In genomic region chr1:35213875-35214274, GRCm38 (mm10) we compare ENCODE assay signal across 29 mouse cellular contexts.
DNase-seq lines count a peak whose midpoint lies in the region; ATAC-seq and TF ChIP-seq lines count a peak whose summit lies in the region.
"Had no signal": no experiment of that assay in that cellular context is flagged by ENCODE, and none has a peak within 500 bp of the region (broad histone marks: within the 10 kb centered on the region; RNA-seq: fewer than 3 reads in every experiment).

No protein-coding gene starts in this region.

- no peak for TF ChIP-seq POLR2A in testis, adult 2 months (IDR thresholded peaks at IDR 0.05; ENCODE audit: control insufficient read depth, low read depth, low read length)

- H3K27me3 ChIP-seq in intestine, embryonic 14.5 days (replicated peaks; ENCODE audit: control insufficient read depth, insufficient read depth, low read length): no peaks in the 10 kb centered on the region
- no peaks in the 10 kb centered on the region for H3K27me3 ChIP-seq in intestine, embryonic 16.5 days (replicated peaks; ENCODE audit: control insufficient read depth, insufficient read depth, low read length)
- no peaks in the 10 kb centered on the region for H3K27me3 ChIP-seq in testis, adult 2 months (ENCODE audit: control insufficient read depth, insufficient read depth, low read length)
- H3K27me3 ChIP-seq in stomach, embryonic 14.5 days (ENCODE audit: control insufficient read depth, insufficient read depth, low read length): no peaks in the 10 kb centered on the region
- no peaks in the 10 kb centered on the region for H3K27me3 ChIP-seq in forebrain, embryonic 16.5 days (replicated peaks; ENCODE audit: control insufficient read depth, insufficient read depth, low read length)
- H3K27me3 ChIP-seq: embryonic facial prominence, embryonic 13.5 days; forebrain, embryonic 12.5 days; forebrain, embryonic 15.5 days; heart, embryonic 15.5 days had no signal

- no peak overlapping the region for H3K4me2 ChIP-seq in intestine, embryonic 14.5 days (ENCODE audit: low read length)
- no peak overlapping the region for H3K4me2 ChIP-seq in intestine, embryonic 16.5 days (ENCODE audit: low read depth, low read length)
- no peak overlapping the region for H3K4me2 ChIP-seq in stomach, embryonic 14.5 days (replicated peaks; ENCODE audit: low read depth, low read length)
- no peak overlapping the region for H3K4me2 ChIP-seq in forebrain, embryonic 16.5 days (ENCODE audit: low read length)
- H3K4me2 ChIP-seq: embryonic facial prominence, embryonic 13.5 days; forebrain, embryonic 12.5 days; forebrain, embryonic 15.5 days; heart, embryonic 11.5 days; heart, embryonic 15.5 days; hindbrain, embryonic 14.5 days had no signal

- H3K27ac ChIP-seq in intestine, embryonic 14.5 days (ENCODE audit: low read depth): no peak overlapping the region
- H3K27ac ChIP-seq in intestine, embryonic 16.5 days (ENCODE audit: low read length): no peak overlapping the region
- no peak overlapping the region for H3K27ac ChIP-seq in testis, adult 2 months (ENCODE audit: control insufficient read depth, insufficient read depth, low read depth, low read length)
- no peak overlapping the region for H3K27ac ChIP-seq in stomach, embryonic 14.5 days (ENCODE audit: low read length)
- H3K27ac ChIP-seq in forebrain, embryonic 16.5 days (ENCODE audit: low read length): no peak overlapping the region
- H3K27ac ChIP-seq: embryonic facial prominence, embryonic 10.5 days; embryonic facial prominence, embryonic 13.5 days; forebrain, embryonic 12.5 days; forebrain, embryonic 15.5 days; heart, embryonic 15.5 days; hindbrain, embryonic 14.5 days; hindbrain, postnatal 0 days had no signal

- no peak overlapping the region for H3K9ac ChIP-seq in intestine, embryonic 14.5 days (ENCODE audit: low read length)
- no peak overlapping the region for H3K9ac ChIP-seq in intestine, embryonic 16.5 days (ENCODE audit: low read depth, low read length)
- no peak overlapping the region for H3K9ac ChIP-seq in stomach, embryonic 14.5 days (replicated peaks; ENCODE audit: low read depth, low read length)
- no peak overlapping the region for H3K9ac ChIP-seq in forebrain, embryonic 16.5 days (replicated peaks; ENCODE audit: low read depth, low read length)
- H3K9ac ChIP-seq: embryonic facial prominence, embryonic 13.5 days; forebrain, embryonic 12.5 days; forebrain, embryonic 15.5 days; heart, embryonic 15.5 days; hindbrain, embryonic 14.5 days had no signal

- no peaks in the 10 kb centered on the region for H3K9me3 ChIP-seq in intestine, embryonic 14.5 days (ENCODE audit: control insufficient read depth, low read length)
- H3K9me3 ChIP-seq in intestine, embryonic 16.5 days (ENCODE audit: control insufficient read depth, low read length): no peaks in the 10 kb centered on the region
- no peaks in the 10 kb centered on the region for H3K9me3 ChIP-seq in stomach, embryonic 14.5 days (ENCODE audit: control insufficient read depth, low read depth, low read length)
- H3K9me3 ChIP-seq in forebrain, embryonic 16.5 days (ENCODE audit: control insufficient read depth, low read length): no peaks in the 10 kb centered on the region
- H3K9me3 ChIP-seq: embryonic facial prominence, embryonic 10.5 days; embryonic facial prominence, embryonic 13.5 days; forebrain, embryonic 12.5 days; forebrain, embryonic 15.5 days; heart, embryonic 15.5 days had no signal

- no peak for DNase-seq in intestine, embryonic 14.5 days (ENCODE audit: low spot score)
- DNase-seq in testis, postnatal 10 days (ENCODE audit: low spot score): no peak
- DNase-seq in c-Kit-positive CD71-positive TER-119-positive erythroid progenitor cells, embryonic 14.5 days (ENCODE audit: low spot score): no peak
- DNase-seq: adrenal gland, adult 2 months; adrenal gland, postnatal 14 days; B cell, adult 2 months; cerebellum, adult 11-12 months; cerebellum, adult 8-10 months; cerebellum, postnatal 10 days; cerebellum, postnatal 36 days; embryo, embryonic 11 days; gastrocnemius, postnatal 10 days; gastrocnemius, postnatal 36 days; heart, postnatal 10 days; heart, postnatal 36 days had no signal

- H3K36me3 ChIP-seq in intestine, embryonic 14.5 days (ENCODE audit: control insufficient read depth, insufficient read depth, low read length): no peaks in the 10 kb centered on the region
- H3K36me3 ChIP-seq in intestine, embryonic 16.5 days (ENCODE audit: control insufficient read depth, insufficient read depth, low read length): no peaks in the 10 kb centered on the region
- H3K36me3 ChIP-seq in testis, adult 2 months (ENCODE audit: control insufficient read depth, insufficient read depth, low read length): no peaks in the 10 kb centered on the region
- H3K36me3 ChIP-seq in stomach, embryonic 14.5 days (ENCODE audit: control insufficient read depth, insufficient read depth, low read length): no peaks in the 10 kb centered on the region
- no peaks in the 10 kb centered on the region for H3K36me3 ChIP-seq in forebrain, embryonic 16.5 days (ENCODE audit: control insufficient read depth, insufficient read depth)
- H3K36me3 ChIP-seq: embryonic facial prominence, embryonic 10.5 days; embryonic facial prominence, embryonic 13.5 days; forebrain, embryonic 12.5 days; forebrain, embryonic 15.5 days; heart, embryonic 15.5 days had no signal

- ATAC-seq in intestine, embryonic 14.5 days (replicated peaks; ENCODE audit: low FRiP score, low TSS enrichment, low read depth): 0 out of 2 replicates have a peak, but pooled peaks have one; percentile 58
- ATAC-seq in intestine, embryonic 16.5 days: no peak
- peak; percentile 58; the same call in 1 of the 2 replicates for ATAC-seq in stomach, embryonic 14.5 days (ENCODE audit: insufficient number of reproducible peaks, insufficient read depth, low FRiP score, low read depth)
- no peak for ATAC-seq in forebrain, embryonic 16.5 days
- ATAC-seq: forebrain, embryonic 15.5 days; hindbrain, postnatal 0 days; inflammation-experienced regulatory T-cells, adult 6 months had no signal

- 73% methylated on average over 10 of the region's 10 CpGs for whole genome bisulfite sequencing in intestine, embryonic 14.5 days
- WGBS in intestine, embryonic 16.5 days: 59% methylated on average over 10 of the region's 10 CpGs
- 44% methylated on average over 10 of the region's 10 CpGs for WGBS in stomach, embryonic 14.5 days
- 87% methylated on average over 10 of the region's 10 CpGs for WGBS in forebrain, embryonic 16.5 days

- no peak for TF ChIP-seq CTCF in testis, adult 2 months (IDR thresholded peaks at IDR 0.05; ENCODE audit: control insufficient read depth, insufficient read depth, insufficient replicate concordance, low read depth, low read length)

- no peaks in the 10 kb centered on the region for H3K4me1 ChIP-seq in intestine, embryonic 14.5 days (replicated peaks; ENCODE audit: control insufficient read depth, insufficient read depth, low read length)
- H3K4me1 ChIP-seq in intestine, embryonic 16.5 days (ENCODE audit: control insufficient read depth, insufficient read depth, low read length): no peaks in the 10 kb centered on the region
- H3K4me1 ChIP-seq in testis, adult 2 months (ENCODE audit: control insufficient read depth, insufficient read depth, low read length): peaks cover 15% of the 10 kb centered on the region
- H3K4me1 ChIP-seq in stomach, embryonic 14.5 days (ENCODE audit: control insufficient read depth, insufficient read depth, low read length): no peaks in the 10 kb centered on the region
- H3K4me1 ChIP-seq in forebrain, embryonic 16.5 days (replicated peaks; ENCODE audit: control insufficient read depth, insufficient read depth, low read length): no peaks in the 10 kb centered on the region; the same call in 1 of the 2 replicates
- H3K4me1 ChIP-seq: embryonic facial prominence, embryonic 10.5 days; embryonic facial prominence, embryonic 13.5 days; forebrain, embryonic 12.5 days; forebrain, embryonic 15.5 days; heart, embryonic 15.5 days had no signal

- H3K4me3 ChIP-seq in intestine, embryonic 14.5 days (ENCODE audit: low read depth, low read length): no peak overlapping the region
- no peak overlapping the region for H3K4me3 ChIP-seq in intestine, embryonic 16.5 days (ENCODE audit: low read length)
- H3K4me3 ChIP-seq in testis, adult 2 months (ENCODE audit: control insufficient read depth, low read depth, low read length): peak overlapping the region; percentile 10; the same call in 1 of the 2 replicates
- no peak overlapping the region for H3K4me3 ChIP-seq in stomach, embryonic 14.5 days (ENCODE audit: low read depth, low read length)
- no peak overlapping the region for H3K4me3 ChIP-seq in forebrain, embryonic 16.5 days (replicated peaks; ENCODE audit: low read length)
- H3K4me3 ChIP-seq: embryonic facial prominence, embryonic 10.5 days; embryonic facial prominence, embryonic 13.5 days; erythroblast, embryonic 14.5 days; forebrain, embryonic 12.5 days; forebrain, embryonic 15.5 days; heart, embryonic 15.5 days had no signal

Comparison
In these comparisons a context has a peak if more than half of its experiments do, and no peak if none do; other contexts are left out.
1. ATAC-seq: peak in intestine, embryonic 14.5 days (single experiment) and stomach, embryonic 14.5 days (single experiment); none in intestine, embryonic 16.5 days (single experiment) and forebrain, embryonic 16.5 days (single experiment).